Mouse (Mus musculus) embryonic facial prominence, embryonic 10.5 days (tissue): ENCODE measurements at regions not wholly inside any gene's neighbourhood (a gene's known extent, or its start where the extent isn't known, plus 50 kb on each side); places are given as distances from the start of the nearest gene placed in this dataset.

Experiments used
- DNase-seq: peaks from one replicate; pipeline ENCODE4 v3.0.0-alpha.2; 2017; ENCODE audit warnings: low spot score
- H3K27ac ChIP-seq: fragments of 300-500 bp; sonication (generic); replicated peaks from 2 replicates; pipeline ENCODE4 v1.5.1; 2016; ENCODE audit warnings: mild to moderate bottlenecking
- H3K27me3 ChIP-seq: fragments of 300-500 bp; sonication (generic); replicated peaks from 2 replicates; pipeline ENCODE4 v1.6.1; 2016; ENCODE audit warnings: low read depth, mild to moderate bottlenecking; ENCODE audit not compliant: poor library complexity, severe bottlenecking
- H3K36me3 ChIP-seq: fragments of 300-500 bp; sonication (generic); replicated peaks from 2 replicates; pipeline ENCODE4 v1.6.1; 2016; ENCODE audit warnings: mild to moderate bottlenecking, moderate library complexity
- H3K4me1 ChIP-seq: fragments of 300-500 bp; sonication (generic); 2 replicates; pipeline ENCODE4 v1.6.1; 2016
- H3K4me3 ChIP-seq: fragments of 300-500 bp; sonication (generic); 2 replicates; pipeline ENCODE4 v1.5.1; 2016; ENCODE audit warnings: mild to moderate bottlenecking, moderate library complexity
- H3K9me3 ChIP-seq: fragments of 300-500 bp; sonication (generic); 2 replicates; pipeline ENCODE4 v1.6.1; 2016; ENCODE audit warnings: mild to moderate bottlenecking
- WGBS: fragments of 180-500 bp; shearing (Covaris S2); methylation state at CpG from one replicate; pipeline ENCODE4 v1.1.7; 2016; 5-methylcytosine and 5-hydroxymethylcytosine counted together

- Histone ChIP-seq H3K4me3 (no peak overlapping the region), H3K27ac (no peak overlapping the region), H3K36me3 (no peaks in the 10 kb centered on the region), H3K4me1 (no peaks in the 10 kb centered on the region), H3K9me3 (no peaks in the 10 kb centered on the region), H3K27me3 (no peaks in the 10 kb centered on the region)
- no peak for DNase-seq
- 89% methylated on average over 4 of the region's 4 CpGs for WGBS
Observed at GRCm38 (mm10) chr7:70144726-70145271, 221.7 kb downstream of the Nr2f2 start.

GRCm38 (mm10) chr7:70136837-70137236 lies 229.7 kb downstream of the Nr2f2 start:
- no peak overlapping the region for H3K4me3 ChIP-seq
- H3K36me3 ChIP-seq = no peaks in the 10 kb centered on the region
- H3K4me1 ChIP-seq = no peaks in the 10 kb centered on the region
- DNase-seq = no peak
- H3K9me3 ChIP-seq = no peaks in the 10 kb centered on the region
- no peaks in the 10 kb centered on the region for H3K27me3 ChIP-seq
- WGBS = 87% methylated on average over 5 of the region's 5 CpGs
- H3K27ac ChIP-seq = no peak overlapping the region

- no peaks in the 10 kb centered on the region for H3K27me3 ChIP-seq
- H3K27ac ChIP-seq = no peak overlapping the region
- no peak for DNase-seq
- H3K9me3 ChIP-seq = no peaks in the 10 kb centered on the region
- H3K36me3 ChIP-seq = no peaks in the 10 kb centered on the region
- WGBS = 96% methylated on average over 3 of the region's 3 CpGs
- H3K4me1 ChIP-seq = no peaks in the 10 kb centered on the region
- H3K4me3 ChIP-seq = no peak overlapping the region
Observed at GRCm38 (mm10) chr7:70135416-70135815, 231.1 kb downstream of the Nr2f2 start.

- Histone ChIP-seq H3K27me3 (peaks cover 12% of the 10 kb centered on the region; the same call in 1 of the 2 replicates), H3K4me3 (no peak overlapping the region), H3K9me3 (no peaks in the 10 kb centered on the region), H3K36me3 (no peaks in the 10 kb centered on the region), H3K4me1 (0 out of 2 replicates have a peak, but pooled peaks cover 3% of the 10 kb centered on the region), H3K27ac (no peak overlapping the region)
- WGBS = 67% methylated on average over 15 of the region's 15 CpGs
- peak; percentile 16 for DNase-seq
Observed at GRCm38 (mm10) chr7:70129963-70130362, 236.6 kb downstream of the Nr2f2 start.

GRCm38 (mm10) chr7:70122818-70123217 lies 243.7 kb downstream of the Nr2f2 start:
- H3K27ac ChIP-seq = no peak overlapping the region
- no peaks in the 10 kb centered on the region for H3K9me3 ChIP-seq
- WGBS = 74% methylated on average over 9 of the region's 9 CpGs
- peaks cover 50% of the 10 kb centered on the region for H3K27me3 ChIP-seq
- no peak overlapping the region for H3K4me3 ChIP-seq
- peaks cover 20% of the 10 kb centered on the region for H3K4me1 ChIP-seq
- H3K36me3 ChIP-seq = no peaks in the 10 kb centered on the region
- DNase-seq = no peak

- no peak overlapping the region for H3K4me3 ChIP-seq
- H3K36me3 ChIP-seq = no peaks in the 10 kb centered on the region
- no peak overlapping the region for H3K27ac ChIP-seq
- peaks cover 60% of the 10 kb centered on the region for H3K27me3 ChIP-seq
- H3K4me1 ChIP-seq = peaks cover 22% of the 10 kb centered on the region
- no peak for DNase-seq
- 82% methylated on average over 8 of the region's 8 CpGs for WGBS
- H3K9me3 ChIP-seq = no peaks in the 10 kb centered on the region
Observed at GRCm38 (mm10) chr7:70119517-70119916, 247.0 kb downstream of the Nr2f2 start.

GRCm38 (mm10) chr7:70118971-70119370 lies 247.6 kb downstream of the Nr2f2 start:
- Histone ChIP-seq H3K27me3 (peaks cover 64% of the 10 kb centered on the region), H3K27ac (peak overlapping the region; percentile 65), H3K9me3 (no peaks in the 10 kb centered on the region), H3K36me3 (no peaks in the 10 kb centered on the region), H3K4me3 (peak overlapping the region; percentile 55), H3K4me1 (peaks cover 22% of the 10 kb centered on the region)
- 27% methylated on average over 7 of the region's 7 CpGs for WGBS
- no peak for DNase-seq

- WGBS = 11% methylated on average over 21 of the region's 21 CpGs
Observed at GRCm38 (mm10) chr7:70117930-70118922, 248.3 kb downstream of the Nr2f2 start.

GRCm38 (mm10) chr7:70109013-70109412 lies 257.5 kb downstream of the Nr2f2 start:
- Histone ChIP-seq H3K9me3 (no peaks in the 10 kb centered on the region), H3K4me3 (0 out of 2 replicates have a peak overlapping the region, but pooled peaks have one; percentile 12), H3K27me3 (peaks cover 28% of the 10 kb centered on the region), H3K4me1 (peaks cover 23% of the 10 kb centered on the region), H3K36me3 (no peaks in the 10 kb centered on the region), H3K27ac (peak overlapping the region; percentile 54; the same call in 1 of the 2 replicates)
- 34% methylated on average over 8 of the region's 8 CpGs for WGBS
- no peak for DNase-seq

More at GRCm38 (mm10) chr7:70117930-70118922, 248.3 kb downstream of the Nr2f2 start:
- H3K9me3 ChIP-seq = no peaks in the 10 kb centered on the region
- H3K27me3 ChIP-seq = peaks cover 68% of the 10 kb centered on the region
- H3K27ac ChIP-seq = peak overlapping the region; percentile 65
- no peaks in the 10 kb centered on the region for H3K36me3 ChIP-seq
- H3K4me1 ChIP-seq = peaks cover 22% of the 10 kb centered on the region
- peak; percentile 42 for DNase-seq
- H3K4me3 ChIP-seq = peak overlapping the region; percentile 55

GRCm38 (mm10) chr7:70105024-70105423 lies 261.5 kb downstream of the Nr2f2 start:
- Histone ChIP-seq H3K4me1 (peaks cover 23% of the 10 kb centered on the region), H3K27ac (no peak overlapping the region), H3K27me3 (peaks cover 14% of the 10 kb centered on the region)

GRCm38 (mm10) chr7:70104486-70104885 lies 262.0 kb downstream of the Nr2f2 start:
- Histone ChIP-seq H3K27me3 (peaks cover 17% of the 10 kb centered on the region), H3K4me1 (peaks cover 23% of the 10 kb centered on the region), H3K27ac (0 out of 2 replicates have a peak overlapping the region, but pooled peaks have one; percentile 14), H3K4me3 (no peak overlapping the region), H3K9me3 (no peaks in the 10 kb centered on the region), H3K36me3 (no peaks in the 10 kb centered on the region)
- WGBS = 46% methylated on average over 8 of the region's 8 CpGs
- peak; percentile 18 for DNase-seq

More at GRCm38 (mm10) chr7:70105024-70105423, 261.5 kb downstream of the Nr2f2 start:
- Histone ChIP-seq H3K36me3 (no peaks in the 10 kb centered on the region), H3K4me3 (no peak overlapping the region), H3K9me3 (no peaks in the 10 kb centered on the region)
- 18% methylated on average over 2 of the region's 2 CpGs for WGBS
- no peak for DNase-seq

- no peak for DNase-seq
- H3K36me3 ChIP-seq = no peaks in the 10 kb centered on the region
- no peak overlapping the region for H3K27ac ChIP-seq
- WGBS = 85% methylated on average over 5 of the region's 5 CpGs
- H3K27me3 ChIP-seq = peaks cover 14% of the 10 kb centered on the region
- H3K4me1 ChIP-seq = peaks cover 15% of the 10 kb centered on the region
- H3K4me3 ChIP-seq = no peak overlapping the region
- H3K9me3 ChIP-seq = no peaks in the 10 kb centered on the region
Observed at GRCm38 (mm10) chr7:70103680-70104079, 262.9 kb downstream of the Nr2f2 start.
